Comparison of ENCODE assay signal across 9 mouse cellular contexts in genomic region chr19:45302548-45303241, GRCm38 (mm10).
A peak's percentile ranks its signal among the peaks of the same experiment; 100 is the strongest.
DNase-seq lines count a peak whose midpoint lies in the region; ATAC-seq and TF ChIP-seq lines count a peak whose summit lies in the region.
"Had no signal": no experiment of that assay in that cellular context is flagged by ENCODE, and none has a peak within 500 bp of the region (broad histone marks: within the 10 kb centered on the region; RNA-seq: fewer than 3 reads in every experiment).

No protein-coding gene starts in this region.

- DNase-seq in gastrocnemius, postnatal 14 days: peak; percentile 25
- DNase-seq in gastrocnemius, adult 8-10 months (ENCODE audit: low spot score in 2 of 2): no peak
- DNase-seq in embryonic facial prominence, embryonic 11.5 days (ENCODE audit: low spot score): peak; percentile 62
- no peak for DNase-seq in thymus, postnatal 4 days
- no peak for DNase-seq in spleen, postnatal 36 days (ENCODE audit: low spot score in 2 of 2)

- peaks cover 50% of the 10 kb centered on the region for H3K4me1 ChIP-seq in E14TG2a.4 (replicated peaks; ENCODE audit: low read depth, low read length)
- peaks cover 7% of the 10 kb centered on the region; the same call in 1 of the 2 replicates for H3K4me1 ChIP-seq in embryonic facial prominence, embryonic 11.5 days (ENCODE audit: control insufficient read depth, insufficient read depth, low read length)
- peaks cover 11% of the 10 kb centered on the region for H3K4me1 ChIP-seq in intestine, embryonic 15.5 days (replicated peaks)
- H3K4me1 ChIP-seq in neural tube, embryonic 15.5 days: peaks cover 60% of the 10 kb centered on the region

- H3K9ac ChIP-seq in embryonic facial prominence, embryonic 11.5 days (replicated peaks; ENCODE audit: low read length): peak overlapping the region; percentile 34
- peak overlapping the region; percentile 59; the same call in 1 of the 2 replicates for H3K9ac ChIP-seq in intestine, embryonic 15.5 days
- H3K9ac ChIP-seq in neural tube, embryonic 15.5 days (replicated peaks): peak overlapping the region; percentile 67

- peak overlapping the region; percentile 95 for H3K4me2 ChIP-seq in embryonic facial prominence, embryonic 11.5 days (ENCODE audit: low read depth, low read length)
- peak overlapping the region; percentile 98 for H3K4me2 ChIP-seq in intestine, embryonic 15.5 days (replicated peaks)
- H3K4me2 ChIP-seq in neural tube, embryonic 15.5 days: peak overlapping the region; percentile 97

- intact Hi-C loops in gastrocnemius, postnatal 14 days (cut with DNase I; ENCODE audit: low total_unique reads): loop anchor here (5.0 kb wide), 1 partner anchor 80 kb away; no protein-coding TSS in a partner anchor

- 2% methylated on average over 16 of the region's 16 CpGs for WGBS in embryonic facial prominence, embryonic 11.5 days
- 9% methylated on average over 16 of the region's 16 CpGs for WGBS in intestine, embryonic 15.5 days
- 3% methylated on average over 15 of the region's 16 CpGs for WGBS in neural tube, embryonic 15.5 days

- peaks cover 82% of the 10 kb centered on the region for H3K27me3 ChIP-seq in E14TG2a.4 (ENCODE audit: insufficient read depth, low read length)
- H3K27me3 ChIP-seq in embryonic facial prominence, embryonic 11.5 days (ENCODE audit: control insufficient read depth, insufficient read depth, low read length): peaks cover 16% of the 10 kb centered on the region
- peaks cover 43% of the 10 kb centered on the region for H3K27me3 ChIP-seq in intestine, embryonic 15.5 days (replicated peaks)
- peaks cover 4% of the 10 kb centered on the region; the same call in 1 of the 2 replicates for H3K27me3 ChIP-seq in neural tube, embryonic 15.5 days (replicated peaks)

- H3K36me3 ChIP-seq in E14TG2a.4 (ENCODE audit: insufficient read depth, low read length): no peaks in the 10 kb centered on the region
- no peaks in the 10 kb centered on the region for H3K36me3 ChIP-seq in embryonic facial prominence, embryonic 11.5 days (replicated peaks; ENCODE audit: control insufficient read depth, insufficient read depth, low read depth, low read length)
- H3K36me3 ChIP-seq in intestine, embryonic 15.5 days: no peaks in the 10 kb centered on the region
- H3K36me3 ChIP-seq in neural tube, embryonic 15.5 days: no peaks in the 10 kb centered on the region

- H3K4me3 ChIP-seq in E14TG2a.4 (replicated peaks; ENCODE audit: low read length): peak overlapping the region; percentile 79
- peak overlapping the region; percentile 54 for H3K4me3 ChIP-seq in embryonic facial prominence, embryonic 11.5 days (ENCODE audit: low read depth, low read length)
- H3K4me3 ChIP-seq in intestine, embryonic 15.5 days (replicated peaks): peak overlapping the region; percentile 58
- peak overlapping the region; percentile 53 for H3K4me3 ChIP-seq in neural tube, embryonic 15.5 days (replicated peaks)
- H3K4me3 ChIP-seq: erythroblast, embryonic 14.5 days had no signal

- no peak for TF ChIP-seq CTCF in E14TG2a.4 (conservative IDR thresholded peaks at IDR 0.05; ENCODE audit: low read length)

- ATAC-seq in embryonic facial prominence, embryonic 11.5 days (replicated peaks; ENCODE audit: insufficient number of reproducible peaks, low FRiP score, low TSS enrichment, low read depth): peak; percentile 27; the same call in 1 of the 2 replicates
- ATAC-seq in intestine, embryonic 15.5 days: no peak; the same call in 1 of the 2 replicates
- ATAC-seq in neural tube, embryonic 15.5 days (ENCODE audit: low FRiP score): peak; percentile 19

- H3K27ac ChIP-seq in embryonic facial prominence, embryonic 11.5 days (replicated peaks; ENCODE audit: low read depth, low read length): no peak overlapping the region
- H3K27ac ChIP-seq in intestine, embryonic 15.5 days: no peak overlapping the region
- H3K27ac ChIP-seq in neural tube, embryonic 15.5 days (replicated peaks): peak overlapping the region; percentile 99

- H3K9me3 ChIP-seq in E14TG2a.4 (ENCODE audit: low read length): no peaks in the 10 kb centered on the region
- no peaks in the 10 kb centered on the region for H3K9me3 ChIP-seq in embryonic facial prominence, embryonic 11.5 days (replicated peaks; ENCODE audit: control insufficient read depth, low read length)
- H3K9me3 ChIP-seq in intestine, embryonic 15.5 days: no peaks in the 10 kb centered on the region
- no peaks in the 10 kb centered on the region for H3K9me3 ChIP-seq in neural tube, embryonic 15.5 days (replicated peaks)

Comparison
In these comparisons a context has a peak if more than half of its experiments do, and no peak if none do; other contexts are left out.
1. DNase-seq: peak in gastrocnemius, postnatal 14 days (single experiment) and embryonic facial prominence, embryonic 11.5 days (single experiment); none in gastrocnemius, adult 8-10 months (0 of 2), thymus, postnatal 4 days (single experiment) and spleen, postnatal 36 days (0 of 2).
2. Peak in every context shown above with its lines, with median percentiles within 50 percentile points of each other: H3K4me3 ChIP-seq, H3K4me2 ChIP-seq and H3K9ac ChIP-seq.